Mouse (Mus musculus) liver, adult 2 months (tissue): Measurements from ENCODE around the gene 1700007K13Rik.

Experiments
- CTCF ChIP-seq: fragments of 200-500 bp; IDR thresholded peaks from 2 replicates; pipeline ENCODE4 v1.5.1; 2011; ENCODE audit warnings: low read depth, low read length, control low read depth
- POLR2A ChIP-seq: fragments of 200-500 bp; IDR thresholded peaks from 2 replicates; pipeline ENCODE4 v1.6.1; 2011; ENCODE audit warnings: low read length, control low read depth; ENCODE audit not compliant: insufficient read depth; ENCODE audit errors: extremely low read depth

- TF ChIP-seq CTCF: no peak
- no peak for TF ChIP-seq POLR2A
Observed at GRCm38 (mm10) chr2:28453539-28453938, 12.6 kb downstream of the 1700007K13Rik start.
